Mouse (Mus musculus): ENCODE data around the gene Casc1. TPM values are rescaled to one million over a fixed set of nuclear protein-coding genes. Genes with fewer than 3 reads are reported as not detected.

The Casc1 gene
- polyA plus RNA-seq, 1 experiment, result 0.11 TPM

- Histone ChIP-seq H3K36me3 (ENCODE audit: control insufficient read depth, insufficient read depth) (no peaks in the 10 kb centered on the region), H3K79me2 (ENCODE audit: control insufficient read depth, insufficient read depth) (peaks cover 42% of the 10 kb centered on the region), H3K27me3 (ENCODE audit: control insufficient read depth, insufficient read depth, insufficient read length) (no peaks in the 10 kb centered on the region), H3ac (ENCODE audit: control insufficient read depth, insufficient read length) (peak within 1 kb of the TSS; percentile 93), H3K4me3 (peak within 1 kb of the TSS; percentile 41), H3K4me2 (ENCODE audit: low read depth) (peak within 1 kb of the TSS; percentile 91)
- TF ChIP-seq MYOD1 (IDR thresholded peaks at IDR 0.05; ENCODE audit: control insufficient read depth in 1 of 3, insufficient read length in 2 of 3, low read depth in 2 of 3) (peak in 1 of 3 experiments; percentile 51), TCF3 (IDR thresholded peaks at IDR 0.05; ENCODE audit: insufficient read length, low read depth) (peak; percentile 70), REST (IDR thresholded peaks at IDR 0.05; ENCODE audit: insufficient read depth, insufficient read length) (no peak), MAX (IDR thresholded peaks at IDR 0.05; ENCODE audit: low read depth) (no peak), POLR2A (IDR thresholded peaks at IDR 0.05; ENCODE audit: insufficient read length, low read depth) (peak; percentile 76), MYOG (IDR thresholded peaks at IDR 0.05; ENCODE audit: control insufficient read depth in 1 of 3, insufficient read depth in 1 of 3, insufficient read length in 2 of 3, low read depth in 2 of 3) (peak in 2 of 3 experiments; percentile 37 to 70), SRF (IDR thresholded peaks at IDR 0.05; ENCODE audit: control insufficient read depth, insufficient read length, low read depth) (no peak), E2F4 (IDR thresholded peaks at IDR 0.05; ENCODE audit: insufficient read depth) (peak; percentile 70), USF1 (IDR thresholded peaks at IDR 0.05; ENCODE audit: low read depth) (no peak), CEBPB (IDR thresholded peaks at IDR 0.05; ENCODE audit: insufficient read depth, poor library complexity, severe bottlenecking) (no peak), POLR2AphosphoS2 (IDR thresholded peaks at IDR 0.05; ENCODE audit: insufficient read length, low read depth) (peak; percentile 72), TCF12 (IDR thresholded peaks at IDR 0.05; ENCODE audit: insufficient read depth, poor library complexity, severe bottlenecking) (no peak)
Measured at GRCm38 (mm10) chr6:145250185-145250791, 39.5 kb upstream of the Casc1 start, which contains the start of gene Kras. Gene Kras, minus strand, starts transcription at chr6:145250239.

- Histone ChIP-seq H3K4me3 (peak overlapping the region; percentile 41), H3K79me2 (ENCODE audit: control insufficient read depth, insufficient read depth) (peaks cover 48% of the 10 kb centered on the region), H3K4me2 (ENCODE audit: low read depth) (peak overlapping the region; percentile 63), H3ac (ENCODE audit: control insufficient read depth, insufficient read length) (peak overlapping the region; percentile 93), H3K36me3 (ENCODE audit: control insufficient read depth, insufficient read depth) (peaks cover 1% of the 10 kb centered on the region), H3K27me3 (ENCODE audit: control insufficient read depth, insufficient read depth, insufficient read length) (no peaks in the 10 kb centered on the region)
- TF ChIP-seq MAX (IDR thresholded peaks at IDR 0.05; ENCODE audit: low read depth), result no peak
- peak in 1 of 3 experiments; percentile 67 for TF ChIP-seq MYOD1 (IDR thresholded peaks at IDR 0.05; ENCODE audit: control insufficient read depth in 1 of 3, insufficient read length in 2 of 3, low read depth in 2 of 3)
- TF ChIP-seq SRF (IDR thresholded peaks at IDR 0.05; ENCODE audit: control insufficient read depth, insufficient read length, low read depth), result no peak
- no peak for TF ChIP-seq USF1 (IDR thresholded peaks at IDR 0.05; ENCODE audit: low read depth)
- TF ChIP-seq TCF12 (IDR thresholded peaks at IDR 0.05; ENCODE audit: insufficient read depth, poor library complexity, severe bottlenecking), result no peak
- TF ChIP-seq REST (IDR thresholded peaks at IDR 0.05; ENCODE audit: insufficient read depth, insufficient read length), result no peak
- no peak for TF ChIP-seq POLR2A (IDR thresholded peaks at IDR 0.05; ENCODE audit: insufficient read length, low read depth)
- TF ChIP-seq MYOG (IDR thresholded peaks at IDR 0.05; ENCODE audit: control insufficient read depth in 1 of 3, insufficient read depth in 1 of 3, insufficient read length in 2 of 3, low read depth in 2 of 3), result peak in 1 of 3 experiments; percentile 46
- TF ChIP-seq POLR2AphosphoS2 (IDR thresholded peaks at IDR 0.05; ENCODE audit: insufficient read length, low read depth), result no peak
- TF ChIP-seq CEBPB (IDR thresholded peaks at IDR 0.05; ENCODE audit: insufficient read depth, poor library complexity, severe bottlenecking), result no peak
- TF ChIP-seq E2F4 (IDR thresholded peaks at IDR 0.05; ENCODE audit: insufficient read depth), result no peak
- TF ChIP-seq TCF3 (IDR thresholded peaks at IDR 0.05; ENCODE audit: insufficient read length, low read depth), result no peak
Measured at GRCm38 (mm10) chr6:145249291-145250184, 38.7 kb upstream of the Casc1 start.

- Histone ChIP-seq H3K4me3 (peak overlapping the region; percentile 41), H3K27me3 (ENCODE audit: control insufficient read depth, insufficient read depth, insufficient read length) (no peaks in the 10 kb centered on the region), H3ac (ENCODE audit: control insufficient read depth, insufficient read length) (no peak overlapping the region), H3K36me3 (ENCODE audit: control insufficient read depth, insufficient read depth) (peaks cover 9% of the 10 kb centered on the region), H3K79me2 (ENCODE audit: control insufficient read depth, insufficient read depth) (peaks cover 56% of the 10 kb centered on the region), H3K4me2 (ENCODE audit: low read depth) (peak overlapping the region; percentile 65)
- no peak for TF ChIP-seq POLR2AphosphoS2 (IDR thresholded peaks at IDR 0.05; ENCODE audit: insufficient read length, low read depth)
- TF ChIP-seq REST (IDR thresholded peaks at IDR 0.05; ENCODE audit: insufficient read depth, insufficient read length), result no peak
- TF ChIP-seq TCF12 (IDR thresholded peaks at IDR 0.05; ENCODE audit: insufficient read depth, poor library complexity, severe bottlenecking), result no peak
- TF ChIP-seq TCF3 (IDR thresholded peaks at IDR 0.05; ENCODE audit: insufficient read length, low read depth), result no peak
- TF ChIP-seq USF1 (IDR thresholded peaks at IDR 0.05; ENCODE audit: low read depth), result no peak
- TF ChIP-seq MYOD1 (IDR thresholded peaks at IDR 0.05; ENCODE audit: control insufficient read depth in 1 of 3, insufficient read length in 2 of 3, low read depth in 2 of 3), result no peak
- no peak for TF ChIP-seq E2F4 (IDR thresholded peaks at IDR 0.05; ENCODE audit: insufficient read depth)
- no peak for TF ChIP-seq MYOG (IDR thresholded peaks at IDR 0.05; ENCODE audit: control insufficient read depth in 1 of 3, insufficient read depth in 1 of 3, insufficient read length in 2 of 3, low read depth in 2 of 3)
- TF ChIP-seq SRF (IDR thresholded peaks at IDR 0.05; ENCODE audit: control insufficient read depth, insufficient read length, low read depth), result no peak
- no peak for TF ChIP-seq POLR2A (IDR thresholded peaks at IDR 0.05; ENCODE audit: insufficient read length, low read depth)
- TF ChIP-seq MAX (IDR thresholded peaks at IDR 0.05; ENCODE audit: low read depth), result no peak
- no peak for TF ChIP-seq CEBPB (IDR thresholded peaks at IDR 0.05; ENCODE audit: insufficient read depth, poor library complexity, severe bottlenecking)
Measured at GRCm38 (mm10) chr6:145247886-145248285, 37.1 kb upstream of the Casc1 start.

- Histone ChIP-seq H3K36me3 (ENCODE audit: control insufficient read depth, insufficient read depth) (peaks cover 9% of the 10 kb centered on the region), H3K4me2 (ENCODE audit: low read depth) (no peak overlapping the region), H3K27me3 (ENCODE audit: control insufficient read depth, insufficient read depth, insufficient read length) (no peaks in the 10 kb centered on the region), H3ac (ENCODE audit: control insufficient read depth, insufficient read length) (no peak overlapping the region), H3K79me2 (ENCODE audit: control insufficient read depth, insufficient read depth) (peaks cover 63% of the 10 kb centered on the region), H3K4me3 (no peak overlapping the region)
- TF ChIP-seq MYOD1 (IDR thresholded peaks at IDR 0.05; ENCODE audit: control insufficient read depth in 1 of 3, insufficient read length in 2 of 3, low read depth in 2 of 3), result no peak
Measured at GRCm38 (mm10) chr6:145246841-145247240, 36.0 kb upstream of the Casc1 start.
